Mouse (Mus musculus) testis, adult 2 months (tissue): ENCODE measurements at regions not wholly inside any gene's neighbourhood (a gene's known extent, or its start where the extent isn't known, plus 50 kb on each side); places are given as distances from the start of the nearest gene placed in this dataset.

Source experiments
- H3K27ac ChIP-seq: fragments of 200-500 bp; 2 replicates; pipeline ENCODE4 v1.5.1; 2012; ENCODE audit warnings: low read depth, low read length; ENCODE audit not compliant: control insufficient read depth, insufficient read depth
- H3K27me3 ChIP-seq: fragments of 200-500 bp; 2 replicates; pipeline ENCODE4 v1.6.1; 2012; ENCODE audit warnings: mild to moderate bottlenecking, low read length, moderate library complexity; ENCODE audit not compliant: control insufficient read depth, insufficient read depth
- H3K36me3 ChIP-seq: fragments of 200-500 bp; 2 replicates; pipeline ENCODE4 v1.6.1; 2012; ENCODE audit warnings: mild to moderate bottlenecking, low read length; ENCODE audit not compliant: control insufficient read depth, insufficient read depth
- H3K4me1 ChIP-seq: fragments of 200-500 bp; 2 replicates; pipeline ENCODE4 v1.6.1; 2012; ENCODE audit warnings: low read length; ENCODE audit not compliant: control insufficient read depth, insufficient read depth
- H3K4me3 ChIP-seq: fragments of 200-500 bp; 2 replicates; pipeline ENCODE4 v1.5.1; 2012; ENCODE audit warnings: low read depth, mild to moderate bottlenecking, low read length, moderate library complexity, mixed read lengths; ENCODE audit not compliant: control insufficient read depth
- CTCF ChIP-seq: fragments of 200-500 bp; IDR thresholded peaks from 2 replicates; pipeline ENCODE4 v1.5.1; 2012; ENCODE audit warnings: low read depth, mild to moderate bottlenecking, inconsistent platforms, low read length, moderate library complexity; ENCODE audit not compliant: control insufficient read depth, insufficient read depth, insufficient replicate concordance
- POLR2A ChIP-seq: fragments of 200-500 bp; IDR thresholded peaks from 2 replicates; pipeline ENCODE4 v1.6.1; 2012; ENCODE audit warnings: low read depth, mild to moderate bottlenecking, inconsistent platforms, low read length, moderate library complexity; ENCODE audit not compliant: control insufficient read depth

- TF ChIP-seq POLR2A (no peak), CTCF (no peak)
- H3K4me3 ChIP-seq: no peak overlapping the region
- no peak overlapping the region for H3K27ac ChIP-seq
- H3K36me3 ChIP-seq: no peaks in the 10 kb centered on the region
- no peaks in the 10 kb centered on the region for H3K27me3 ChIP-seq
- H3K4me1 ChIP-seq: no peaks in the 10 kb centered on the region
Measured at GRCm38 (mm10) chr15:96865932-96866331, 166.4 kb upstream of the Slc38a2 start.

DNA sequence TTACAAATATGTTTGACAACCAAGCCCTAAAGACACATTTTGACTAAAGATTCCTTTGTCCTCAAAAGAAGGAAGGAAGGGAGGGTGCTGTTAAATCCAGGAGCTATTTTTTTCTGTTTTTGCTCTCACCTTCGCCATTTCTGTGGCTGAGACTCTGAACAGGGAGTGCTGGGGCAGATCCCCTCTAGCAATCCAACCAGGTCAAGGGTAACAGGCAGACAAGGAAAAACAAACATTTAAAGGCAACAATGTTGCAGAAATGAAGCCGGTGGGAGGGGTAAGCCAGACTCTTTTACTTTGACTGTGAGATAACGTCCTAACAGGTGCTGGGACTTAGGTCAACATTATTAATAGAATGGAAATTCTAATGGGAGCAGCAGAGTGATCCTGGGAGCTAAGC, 158.2 kb upstream of the Slc38a2 start:
- H3K36me3 ChIP-seq: no peaks in the 10 kb centered on the region
- no peaks in the 10 kb centered on the region for H3K4me1 ChIP-seq
- TF ChIP-seq CTCF: no peak
- no peak for TF ChIP-seq POLR2A
- H3K27me3 ChIP-seq: no peaks in the 10 kb centered on the region
- no peak overlapping the region for H3K4me3 ChIP-seq
- no peak overlapping the region for H3K27ac ChIP-seq

DNA sequence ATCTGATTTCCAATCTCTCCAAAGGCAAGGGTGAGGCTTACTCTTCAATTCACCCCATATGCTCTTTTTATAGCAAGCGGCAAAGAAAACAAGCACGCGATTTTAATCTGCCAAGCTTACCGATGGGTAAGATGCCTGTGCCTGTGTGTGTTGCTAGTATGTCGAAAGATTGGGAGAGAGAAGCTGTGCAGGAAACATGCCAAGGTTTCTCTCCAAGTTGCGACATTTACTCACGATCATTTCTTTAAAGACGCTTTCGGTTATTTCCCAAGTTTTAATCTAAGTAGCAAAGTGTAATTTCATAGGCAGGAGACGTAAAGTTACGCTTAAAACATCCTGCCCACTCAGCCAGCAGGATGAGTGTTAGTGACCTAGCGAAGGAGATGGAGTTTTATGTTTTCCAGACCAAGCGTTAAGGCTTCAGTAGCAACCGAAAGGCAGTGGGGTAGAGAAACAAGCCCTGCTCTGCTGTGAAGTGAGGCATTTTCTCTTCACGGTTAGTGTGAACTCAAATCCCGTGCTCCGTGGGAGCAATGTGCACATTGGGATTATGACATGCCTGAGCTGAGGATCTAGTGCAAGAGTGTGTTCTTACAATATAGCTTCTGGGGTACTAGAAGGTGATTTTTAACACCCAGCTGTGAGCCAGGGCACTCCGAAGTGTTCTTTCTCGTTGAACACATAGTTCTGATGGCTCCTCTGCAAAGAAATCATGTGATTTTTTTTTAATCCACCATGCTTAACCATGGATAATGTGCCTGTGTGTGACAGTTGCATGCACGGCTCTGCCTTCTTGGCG, 152.6 kb upstream of the Slc38a2 start:
- TF ChIP-seq POLR2A (no peak), CTCF (no peak)
- Histone ChIP-seq H3K27ac (no peak overlapping the region), H3K27me3 (no peaks in the 10 kb centered on the region), H3K4me1 (no peaks in the 10 kb centered on the region), H3K4me3 (no peak overlapping the region), H3K36me3 (no peaks in the 10 kb centered on the region)

DNA sequence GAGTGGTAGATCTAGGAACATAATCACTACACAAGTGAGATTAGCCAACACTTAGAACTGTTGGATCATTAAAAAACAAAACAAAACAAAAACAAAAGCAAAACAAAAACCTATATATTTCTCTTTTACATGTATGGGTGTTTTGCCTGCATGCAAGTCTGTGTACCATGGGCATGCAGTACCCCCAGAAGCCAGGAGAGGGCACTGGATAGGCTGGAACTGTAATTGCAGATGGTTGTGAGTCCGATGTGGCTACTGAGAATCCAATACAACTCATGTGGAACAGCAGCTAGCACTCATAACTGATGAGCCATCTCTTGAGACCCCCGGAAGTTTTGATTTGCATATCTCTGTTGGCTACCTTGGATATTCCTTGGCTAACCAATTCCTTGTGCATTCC, 148.6 kb upstream of the Slc38a2 start:
- Histone ChIP-seq H3K4me3 (no peak overlapping the region), H3K4me1 (no peaks in the 10 kb centered on the region), H3K27me3 (no peaks in the 10 kb centered on the region), H3K27ac (no peak overlapping the region), H3K36me3 (no peaks in the 10 kb centered on the region)
- TF ChIP-seq POLR2A (no peak), CTCF (peak; percentile 65; the same call in 1 of the 2 replicates)

- Histone ChIP-seq H3K4me1 (no peaks in the 10 kb centered on the region), H3K4me3 (no peak overlapping the region), H3K27me3 (no peaks in the 10 kb centered on the region), H3K36me3 (no peaks in the 10 kb centered on the region), H3K27ac (no peak overlapping the region)
- no peak for TF ChIP-seq POLR2A
- TF ChIP-seq CTCF: no peak
Measured at GRCm38 (mm10) chr15:96845221-96845620, 145.7 kb upstream of the Slc38a2 start.

GRCm38 (mm10) chr15:96844290-96844689, 144.8 kb upstream of the Slc38a2 start:
- no peak overlapping the region for H3K4me3 ChIP-seq
- H3K4me1 ChIP-seq: no peaks in the 10 kb centered on the region
- H3K36me3 ChIP-seq: no peaks in the 10 kb centered on the region
- H3K27ac ChIP-seq: no peak overlapping the region
- H3K27me3 ChIP-seq: no peaks in the 10 kb centered on the region
- TF ChIP-seq POLR2A (no peak), CTCF (no peak)

GRCm38 (mm10) chr15:96843589-96843988, 144.1 kb upstream of the Slc38a2 start:
- Histone ChIP-seq H3K4me3 (no peak overlapping the region), H3K4me1 (no peaks in the 10 kb centered on the region), H3K36me3 (no peaks in the 10 kb centered on the region), H3K27me3 (no peaks in the 10 kb centered on the region), H3K27ac (no peak overlapping the region)
- TF ChIP-seq POLR2A: no peak
- TF ChIP-seq CTCF: no peak
